Mouse (Mus musculus): ENCODE results near the gene Fscn1.
A peak's percentile ranks its signal among the peaks of the same experiment; 100 is the strongest.

Fscn1 gene

GRCm38 (mm10) chr5:142994746-142995145, 34.6 kb downstream of the Fscn1 start:
- TF ChIP-seq POU5F1 (IDR thresholded peaks at IDR 0.05; ENCODE audit: borderline replicate concordance, low read length) (no peak), NANOG (IDR thresholded peaks at IDR 0.05; ENCODE audit: borderline replicate concordance, low read length) (no peak), CTCF (conservative IDR thresholded peaks at IDR 0.05; ENCODE audit: low read length) (no peak)
- no peak overlapping the region for H3K4me3 ChIP-seq (replicated peaks; ENCODE audit: low read length)
- peaks cover 85% of the 10 kb centered on the region for H3K36me3 ChIP-seq (ENCODE audit: insufficient read depth, low read length)
- no peaks in the 10 kb centered on the region for H3K27me3 ChIP-seq (ENCODE audit: insufficient read depth, low read length)
- H3K9me3 ChIP-seq (ENCODE audit: low read length) = no peaks in the 10 kb centered on the region
- H3K4me1 ChIP-seq (replicated peaks; ENCODE audit: low read depth, low read length) = peaks cover 37% of the 10 kb centered on the region

- H3K27me3 ChIP-seq (ENCODE audit: insufficient read depth, low read length) = no peaks in the 10 kb centered on the region
- no peak overlapping the region for H3K4me3 ChIP-seq (replicated peaks; ENCODE audit: low read length)
- no peak for TF ChIP-seq NANOG (IDR thresholded peaks at IDR 0.05; ENCODE audit: borderline replicate concordance, low read length)
- TF ChIP-seq POU5F1 (IDR thresholded peaks at IDR 0.05; ENCODE audit: borderline replicate concordance, low read length) = no peak
- TF ChIP-seq CTCF (conservative IDR thresholded peaks at IDR 0.05; ENCODE audit: low read length) = no peak
Observed at GRCm38 (mm10) chr5:142997526-142997925, 37.4 kb downstream of the Fscn1 start.

GRCm38 (mm10) chr5:142998171-142998570, 38.0 kb downstream of the Fscn1 start:
- Histone ChIP-seq H3K4me3 (replicated peaks; ENCODE audit: low read length) (no peak overlapping the region), H3K4me1 (replicated peaks; ENCODE audit: low read depth, low read length) (peaks cover 63% of the 10 kb centered on the region), H3K27me3 (ENCODE audit: insufficient read depth, low read length) (no peaks in the 10 kb centered on the region), H3K9me3 (ENCODE audit: low read length) (no peaks in the 10 kb centered on the region), H3K36me3 (ENCODE audit: insufficient read depth, low read length) (peaks cover 69% of the 10 kb centered on the region)
- TF ChIP-seq POU5F1 (IDR thresholded peaks at IDR 0.05; ENCODE audit: borderline replicate concordance, low read length) (no peak), CTCF (conservative IDR thresholded peaks at IDR 0.05; ENCODE audit: low read length) (no peak), NANOG (IDR thresholded peaks at IDR 0.05; ENCODE audit: borderline replicate concordance, low read length) (no peak)

More at GRCm38 (mm10) chr5:142997526-142997925, 37.4 kb downstream of the Fscn1 start:
- Histone ChIP-seq H3K36me3 (ENCODE audit: insufficient read depth, low read length) (peaks cover 69% of the 10 kb centered on the region), H3K4me1 (replicated peaks; ENCODE audit: low read depth, low read length) (peaks cover 64% of the 10 kb centered on the region), H3K9me3 (ENCODE audit: low read length) (no peaks in the 10 kb centered on the region)

- H3K9me3 ChIP-seq (ENCODE audit: low read length) = no peaks in the 10 kb centered on the region
- TF ChIP-seq NANOG (IDR thresholded peaks at IDR 0.05; ENCODE audit: borderline replicate concordance, low read length) (no peak), CTCF (conservative IDR thresholded peaks at IDR 0.05; ENCODE audit: low read length) (no peak), POU5F1 (IDR thresholded peaks at IDR 0.05; ENCODE audit: borderline replicate concordance, low read length) (no peak)
- H3K27me3 ChIP-seq (ENCODE audit: insufficient read depth, low read length) = no peaks in the 10 kb centered on the region
- 0 out of 2 replicates have a peak overlapping the region, but pooled peaks have one; percentile 20 for H3K4me3 ChIP-seq (replicated peaks; ENCODE audit: low read length)
- H3K36me3 ChIP-seq (ENCODE audit: insufficient read depth, low read length) = peaks cover 61% of the 10 kb centered on the region
- peaks cover 54% of the 10 kb centered on the region for H3K4me1 ChIP-seq (replicated peaks; ENCODE audit: low read depth, low read length)
Observed at GRCm38 (mm10) chr5:143000091-143000490, 39.9 kb downstream of the Fscn1 start.

- Histone ChIP-seq H3K4me3 (replicated peaks; ENCODE audit: low read length) (peak overlapping the region; percentile 20), H3K27me3 (ENCODE audit: insufficient read depth, low read length) (no peaks in the 10 kb centered on the region), H3K9me3 (ENCODE audit: low read length) (no peaks in the 10 kb centered on the region), H3K4me1 (replicated peaks; ENCODE audit: low read depth, low read length) (peaks cover 54% of the 10 kb centered on the region), H3K36me3 (ENCODE audit: insufficient read depth, low read length) (peaks cover 59% of the 10 kb centered on the region)
- TF ChIP-seq CTCF (conservative IDR thresholded peaks at IDR 0.05; ENCODE audit: low read length) = no peak
- TF ChIP-seq POU5F1 (IDR thresholded peaks at IDR 0.05; ENCODE audit: borderline replicate concordance, low read length) = no peak
- no peak for TF ChIP-seq NANOG (IDR thresholded peaks at IDR 0.05; ENCODE audit: borderline replicate concordance, low read length)
Observed at GRCm38 (mm10) chr5:143000654-143001500, 40.7 kb downstream of the Fscn1 start.

GRCm38 (mm10) chr5:143009383-143009782, 49.2 kb downstream of the Fscn1 start:
- H3K27me3 ChIP-seq (ENCODE audit: insufficient read depth, low read length) = no peaks in the 10 kb centered on the region
- peaks cover 53% of the 10 kb centered on the region for H3K36me3 ChIP-seq (ENCODE audit: insufficient read depth, low read length)
- no peak overlapping the region for H3K4me3 ChIP-seq (replicated peaks; ENCODE audit: low read length)
- H3K4me1 ChIP-seq (replicated peaks; ENCODE audit: low read depth, low read length) = peaks cover 11% of the 10 kb centered on the region
- no peaks in the 10 kb centered on the region for H3K9me3 ChIP-seq (ENCODE audit: low read length)
- TF ChIP-seq NANOG (IDR thresholded peaks at IDR 0.05; ENCODE audit: borderline replicate concordance, low read length) = no peak
- no peak for TF ChIP-seq POU5F1 (IDR thresholded peaks at IDR 0.05; ENCODE audit: borderline replicate concordance, low read length)
- no peak for TF ChIP-seq CTCF (conservative IDR thresholded peaks at IDR 0.05; ENCODE audit: low read length)

- Histone ChIP-seq H3K4me1 (replicated peaks; ENCODE audit: low read depth, low read length) (peaks cover 10% of the 10 kb centered on the region; the same call in 1 of the 2 replicates), H3K27me3 (ENCODE audit: insufficient read depth, low read length) (no peaks in the 10 kb centered on the region), H3K36me3 (ENCODE audit: insufficient read depth, low read length) (peaks cover 89% of the 10 kb centered on the region), H3K9me3 (ENCODE audit: low read length) (no peaks in the 10 kb centered on the region), H3K4me3 (replicated peaks; ENCODE audit: low read length) (no peak overlapping the region)
- TF ChIP-seq NANOG (IDR thresholded peaks at IDR 0.05; ENCODE audit: borderline replicate concordance, low read length) (no peak), CTCF (conservative IDR thresholded peaks at IDR 0.05; ENCODE audit: low read length) (no peak), POU5F1 (IDR thresholded peaks at IDR 0.05; ENCODE audit: borderline replicate concordance, low read length) (no peak)
Observed at GRCm38 (mm10) chr5:143017401-143017800, 57.3 kb downstream of the Fscn1 start.
